Mouse (Mus musculus): ENCODE measurements around the gene Anapc2. TPM values are rescaled to one million over a fixed set of nuclear protein-coding genes. Genes with fewer than 3 reads are reported as not detected.
A peak's percentile ranks its signal among the peaks of the same experiment; 100 is the strongest.

The Anapc2 gene
- polyA plus RNA-seq, 1 experiment from 2014 or later = 136 TPM

GRCm38 (mm10) chr2:25264286-25264660, 8.0 kb upstream of the Anapc2 start:
- Histone ChIP-seq H3K4me1 (peaks cover 56% of the 10 kb centered on the region), H3K9me3 (no peaks in the 10 kb centered on the region), H3K4me3 (peak overlapping the region; percentile 83), H3K27me3 (ENCODE audit: poor library complexity, severe bottlenecking) (peaks cover 24% of the 10 kb centered on the region), H3K36me3 (replicated peaks) (peaks cover 8% of the 10 kb centered on the region), H3K27ac (no peak overlapping the region)
- WGBS = 77% methylated on average over 5 of the region's 5 CpGs
- DNase-seq (ENCODE audit: extremely low spot score, low spot score) = no peak

GRCm38 (mm10) chr2:25264851-25265250, 7.4 kb upstream of the Anapc2 start:
- DNase-seq (ENCODE audit: extremely low spot score, low spot score) = no peak
- H3K36me3 ChIP-seq (replicated peaks) = peaks cover 14% of the 10 kb centered on the region
- peak overlapping the region; percentile 83; the same call in 1 of the 2 replicates for H3K4me3 ChIP-seq
- peaks cover 56% of the 10 kb centered on the region for H3K4me1 ChIP-seq
- peaks cover 24% of the 10 kb centered on the region for H3K27me3 ChIP-seq (ENCODE audit: poor library complexity, severe bottlenecking)
- WGBS = 71% methylated on average over 3 of the region's 3 CpGs
- H3K27ac ChIP-seq = no peak overlapping the region
- no peaks in the 10 kb centered on the region for H3K9me3 ChIP-seq

- H3K4me1 ChIP-seq = peaks cover 63% of the 10 kb centered on the region
- DNase-seq (ENCODE audit: extremely low spot score, low spot score) = no peak
- H3K9me3 ChIP-seq = no peaks in the 10 kb centered on the region
- no peak overlapping the region for H3K27ac ChIP-seq
- peak overlapping the region; percentile 9; the same call in 1 of the 2 replicates for H3K4me3 ChIP-seq
- 81% methylated on average over 6 of the region's 6 CpGs for WGBS
- peaks cover 24% of the 10 kb centered on the region for H3K27me3 ChIP-seq (ENCODE audit: poor library complexity, severe bottlenecking)
- H3K36me3 ChIP-seq (replicated peaks) = peaks cover 26% of the 10 kb centered on the region
Measured at GRCm38 (mm10) chr2:25265897-25266656, 6.2 kb upstream of the Anapc2 start.

- Histone ChIP-seq H3K27me3 (ENCODE audit: poor library complexity, severe bottlenecking) (peaks cover 24% of the 10 kb centered on the region), H3K36me3 (replicated peaks) (peaks cover 28% of the 10 kb centered on the region), H3K27ac (no peak overlapping the region), H3K9me3 (no peaks in the 10 kb centered on the region), H3K4me1 (peaks cover 66% of the 10 kb centered on the region), H3K4me3 (0 out of 2 replicates have a peak overlapping the region, but pooled peaks have one; percentile 2)
- DNase-seq (ENCODE audit: extremely low spot score, low spot score) = no peak
- 68% methylated on average over 2 of the region's 2 CpGs for WGBS
Measured at GRCm38 (mm10) chr2:25266720-25267119, 5.6 kb upstream of the Anapc2 start.

GRCm38 (mm10) chr2:25267241-25267640, 5.0 kb upstream of the Anapc2 start:
- peaks cover 24% of the 10 kb centered on the region for H3K27me3 ChIP-seq (ENCODE audit: poor library complexity, severe bottlenecking)
- DNase-seq (ENCODE audit: extremely low spot score, low spot score) = no peak
- 0 out of 2 replicates have a peak overlapping the region, but pooled peaks have one; percentile 2 for H3K4me3 ChIP-seq
- peaks cover 28% of the 10 kb centered on the region for H3K36me3 ChIP-seq (replicated peaks)
- H3K4me1 ChIP-seq = peaks cover 62% of the 10 kb centered on the region
- H3K9me3 ChIP-seq = no peaks in the 10 kb centered on the region
- H3K27ac ChIP-seq = no peak overlapping the region

GRCm38 (mm10) chr2:25267746-25268309, 4.5 kb upstream of the Anapc2 start:
- DNase-seq (ENCODE audit: extremely low spot score, low spot score) = no peak
- H3K4me3 ChIP-seq = no peak overlapping the region

GRCm38 (mm10) chr2:25272515-25272914, 237 bp downstream of the Anapc2 start:
- Histone ChIP-seq H3K4me3 (peak overlapping the region; percentile 89), H3K4me1 (peaks cover 33% of the 10 kb centered on the region), H3K27me3 (ENCODE audit: poor library complexity, severe bottlenecking) (no peaks in the 10 kb centered on the region), H3K36me3 (replicated peaks) (peaks cover 73% of the 10 kb centered on the region), H3K27ac (peak overlapping the region; percentile 88), H3K9me3 (no peaks in the 10 kb centered on the region)
- WGBS = 0% methylated on average over 29 of the region's 29 CpGs
- no peak for DNase-seq (ENCODE audit: extremely low spot score, low spot score)

More at GRCm38 (mm10) chr2:25267746-25268309, 4.5 kb upstream of the Anapc2 start:
- no peak overlapping the region for H3K27ac ChIP-seq
- H3K4me1 ChIP-seq = peaks cover 62% of the 10 kb centered on the region
- peaks cover 24% of the 10 kb centered on the region for H3K27me3 ChIP-seq (ENCODE audit: poor library complexity, severe bottlenecking)
- WGBS = 79% methylated on average over 4 of the region's 4 CpGs
- H3K36me3 ChIP-seq (replicated peaks) = peaks cover 28% of the 10 kb centered on the region
- H3K9me3 ChIP-seq = no peaks in the 10 kb centered on the region

- Histone ChIP-seq H3K27me3 (ENCODE audit: poor library complexity, severe bottlenecking) (no peaks in the 10 kb centered on the region), H3K4me3 (peak overlapping the region; percentile 89), H3K4me1 (peaks cover 33% of the 10 kb centered on the region), H3K27ac (peak overlapping the region; percentile 88), H3K36me3 (replicated peaks) (peaks cover 78% of the 10 kb centered on the region), H3K9me3 (no peaks in the 10 kb centered on the region)
- WGBS = 44% methylated on average over 16 of the region's 16 CpGs
- no peak for DNase-seq (ENCODE audit: extremely low spot score, low spot score)
Measured at GRCm38 (mm10) chr2:25273010-25273409, 732 bp downstream of the Anapc2 start.

GRCm38 (mm10) chr2:25278928-25279882, 6.9 kb downstream of the Anapc2 start:
- DNase-seq (ENCODE audit: extremely low spot score, low spot score) = peak; percentile 73
- Histone ChIP-seq H3K27ac (no peak overlapping the region), H3K4me1 (peaks cover 3% of the 10 kb centered on the region; the same call in 1 of the 2 replicates), H3K36me3 (replicated peaks) (peaks cover 99% of the 10 kb centered on the region), H3K9me3 (no peaks in the 10 kb centered on the region), H3K27me3 (ENCODE audit: poor library complexity, severe bottlenecking) (no peaks in the 10 kb centered on the region), H3K4me3 (no peak overlapping the region)
- WGBS = 60% methylated on average over 13 of the region's 13 CpGs

GRCm38 (mm10) chr2:25285551-25285950, 13.3 kb downstream of the Anapc2 start:
- Histone ChIP-seq H3K4me1 (peaks cover 11% of the 10 kb centered on the region), H3K27me3 (ENCODE audit: poor library complexity, severe bottlenecking) (peaks cover 42% of the 10 kb centered on the region), H3K36me3 (replicated peaks) (peaks cover 60% of the 10 kb centered on the region), H3K27ac (no peak overlapping the region), H3K9me3 (no peaks in the 10 kb centered on the region), H3K4me3 (no peak overlapping the region)
- 93% methylated on average over 2 of the region's 2 CpGs for WGBS
- DNase-seq (ENCODE audit: extremely low spot score, low spot score) = no peak

- Histone ChIP-seq H3K4me1 (peaks cover 18% of the 10 kb centered on the region), H3K27ac (no peak overlapping the region), H3K36me3 (replicated peaks) (peaks cover 52% of the 10 kb centered on the region), H3K9me3 (no peaks in the 10 kb centered on the region), H3K27me3 (ENCODE audit: poor library complexity, severe bottlenecking) (peaks cover 49% of the 10 kb centered on the region), H3K4me3 (no peak overlapping the region)
- DNase-seq (ENCODE audit: extremely low spot score, low spot score) = no peak
- WGBS = 88% methylated on average over 1 of the region's 1 CpGs
Measured at GRCm38 (mm10) chr2:25286314-25286713, 14.0 kb downstream of the Anapc2 start.

GRCm38 (mm10) chr2:25286837-25287636, 14.8 kb downstream of the Anapc2 start:
- no peak overlapping the region for H3K27ac ChIP-seq
- H3K9me3 ChIP-seq = no peaks in the 10 kb centered on the region
- H3K27me3 ChIP-seq (ENCODE audit: poor library complexity, severe bottlenecking) = peaks cover 56% of the 10 kb centered on the region
- no peak for DNase-seq (ENCODE audit: extremely low spot score, low spot score)
- H3K36me3 ChIP-seq (replicated peaks) = peaks cover 45% of the 10 kb centered on the region
- H3K4me1 ChIP-seq = peaks cover 25% of the 10 kb centered on the region
- H3K4me3 ChIP-seq = no peak overlapping the region
- 66% methylated on average over 7 of the region's 7 CpGs for WGBS
